Mouse (Mus musculus): ENCODE data around the gene Olfr113. TPM values are rescaled to one million over a fixed set of nuclear protein-coding genes. Genes with fewer than 3 reads are reported as not detected.
"Not testable (repeated sequence)": the region's sequence is repeated elsewhere in the genome, so short reads cannot be mapped to it uniquely, and the experiment has no call there.

The Olfr113 gene
- polyA plus RNA-seq, 1 experiment from 2014 or later = not detected

DNA sequence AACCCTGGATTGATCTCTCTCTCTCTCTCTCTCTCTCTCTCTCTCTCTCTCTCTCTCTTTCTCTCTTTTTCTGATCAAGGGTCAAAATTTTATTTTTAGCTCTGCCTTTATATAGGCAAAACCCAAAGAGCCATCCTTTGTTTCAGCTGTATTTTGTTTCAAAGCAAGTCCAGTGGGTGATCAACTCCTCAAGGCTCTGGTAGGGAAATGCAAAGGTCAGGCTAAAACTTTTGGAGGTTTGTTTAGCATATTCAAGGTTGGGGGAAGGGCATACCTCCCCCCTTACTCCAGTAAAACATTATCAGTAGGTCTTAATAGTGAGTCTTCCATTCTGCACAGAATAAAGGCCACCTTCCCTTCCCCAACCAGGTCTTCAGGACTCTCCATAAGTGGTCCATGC is 42.3 kb downstream of the Olfr113 start:
- no peaks in the 10 kb centered on the region for H3K9me3 ChIP-seq (ENCODE audit: control insufficient read depth, low read length)
- H3K4me2 ChIP-seq = no peak overlapping the region
- H3K9ac ChIP-seq (ENCODE audit: low read depth, low read length) = no peak overlapping the region
- ATAC-seq (replicated peaks; ENCODE audit: low FRiP score) = no peak
- no peaks in the 10 kb centered on the region for H3K36me3 ChIP-seq (ENCODE audit: control insufficient read depth, insufficient read depth, low read length)
- no peaks in the 10 kb centered on the region for H3K27me3 ChIP-seq (replicated peaks; ENCODE audit: control insufficient read depth, insufficient read depth, low read length)
- no peak overlapping the region for H3K27ac ChIP-seq (ENCODE audit: low read depth, low read length)
- DNase-seq (ENCODE audit: low spot score) = no peak
- H3K4me1 ChIP-seq (replicated peaks; ENCODE audit: control insufficient read depth, insufficient read depth, low read length) = no peaks in the 10 kb centered on the region
- no peak overlapping the region for H3K4me3 ChIP-seq (ENCODE audit: low read depth, low read length)

DNA sequence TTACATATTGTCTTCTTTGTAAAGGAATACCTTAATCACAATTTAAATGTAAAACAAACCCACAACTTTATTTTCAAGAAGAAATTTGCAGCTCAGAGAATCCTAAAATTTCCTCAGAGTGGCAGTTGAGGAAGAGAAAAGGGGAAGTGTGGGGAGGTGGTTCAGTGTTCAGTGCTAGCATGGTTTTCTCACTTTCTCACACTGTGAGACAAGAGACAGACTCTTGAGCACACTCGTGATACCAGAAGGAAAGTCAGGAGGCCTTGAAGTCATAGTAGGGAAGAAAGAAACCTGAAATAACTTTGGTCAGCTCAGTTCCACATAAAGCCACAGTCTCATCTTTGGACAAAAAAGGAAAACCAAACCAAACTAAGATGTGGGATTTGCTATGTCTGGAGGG is 52.0 kb downstream of the Olfr113 start:
- not testable (repeated sequence) for H3K27me3 ChIP-seq (replicated peaks; ENCODE audit: control insufficient read depth, insufficient read depth, low read length); ATAC-seq (replicated peaks; ENCODE audit: low FRiP score); H3K9me3 ChIP-seq (ENCODE audit: control insufficient read depth, low read length); DNase-seq (ENCODE audit: low spot score); H3K36me3 ChIP-seq (ENCODE audit: control insufficient read depth, insufficient read depth, low read length); H3K4me1 ChIP-seq (replicated peaks; ENCODE audit: control insufficient read depth, insufficient read depth, low read length); H3K27ac ChIP-seq (ENCODE audit: low read depth, low read length); H3K4me3 ChIP-seq (ENCODE audit: low read depth, low read length); H3K4me2 ChIP-seq; H3K9ac ChIP-seq (ENCODE audit: low read depth, low read length)
- WGBS = 36% methylated on average over 1 of the region's 1 CpGs

DNA sequence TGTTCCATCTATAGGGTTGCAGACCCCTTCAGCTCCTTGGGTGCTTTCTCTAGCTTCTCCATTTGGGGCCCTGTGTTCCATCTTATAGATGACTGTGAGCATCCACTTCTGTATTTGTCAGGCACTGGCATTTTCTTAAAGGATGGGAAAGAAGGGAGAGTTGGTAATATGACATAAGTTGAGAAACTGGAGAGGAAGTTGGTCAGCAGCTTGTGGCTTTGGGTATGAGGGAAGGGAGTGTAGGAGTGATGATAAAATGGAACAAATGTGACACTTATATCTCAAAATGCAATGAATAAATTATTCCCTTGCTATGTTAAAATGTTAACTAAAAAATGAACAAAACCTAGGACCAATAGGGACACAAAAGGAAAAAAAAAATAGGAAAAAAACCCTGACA is 52.9 kb downstream of the Olfr113 start:
- H3K9me3 ChIP-seq (ENCODE audit: control insufficient read depth, low read length); H3K4me1 ChIP-seq (replicated peaks; ENCODE audit: control insufficient read depth, insufficient read depth, low read length); H3K4me2 ChIP-seq; H3K4me3 ChIP-seq (ENCODE audit: low read depth, low read length); DNase-seq (ENCODE audit: low spot score); H3K27ac ChIP-seq (ENCODE audit: low read depth, low read length); H3K27me3 ChIP-seq (replicated peaks; ENCODE audit: control insufficient read depth, insufficient read depth, low read length); ATAC-seq (replicated peaks; ENCODE audit: low FRiP score); H3K9ac ChIP-seq (ENCODE audit: low read depth, low read length); H3K36me3 ChIP-seq (ENCODE audit: control insufficient read depth, insufficient read depth, low read length): not testable (repeated sequence)

Other genes with a start within 250 kb of the Olfr113 start
- not detected in 2 replicates for gene Olfr103, start 238.0 kb downstream of the Olfr113 start, polyA plus RNA-seq (2014; fragmentation: Nextera tagmentation; extraction: Ambion mirVana)
- not detected in 2 replicates for gene Olfr104-ps, start 218.1 kb downstream of the Olfr113 start, polyA plus RNA-seq (2014; fragmentation: Nextera tagmentation; extraction: Ambion mirVana)
- not detected in 2 replicates for gene Olfr105-ps, start 198.6 kb downstream of the Olfr113 start, polyA plus RNA-seq (2014; fragmentation: Nextera tagmentation; extraction: Ambion mirVana)
- gene Olfr106-ps, start 187.3 kb downstream of the Olfr113 start, polyA plus RNA-seq (2014; fragmentation: Nextera tagmentation; extraction: Ambion mirVana) = not detected in 2 replicates
- gene Olfr107, start 178.4 kb downstream of the Olfr113 start, polyA plus RNA-seq (2014; fragmentation: Nextera tagmentation; extraction: Ambion mirVana) = not detected in 2 replicates
- not detected in 2 replicates for gene Olfr108, start 132.2 kb downstream of the Olfr113 start, polyA plus RNA-seq (2014; fragmentation: Nextera tagmentation; extraction: Ambion mirVana)
- not detected in 2 replicates for gene Olfr109, start 118.7 kb downstream of the Olfr113 start, polyA plus RNA-seq (2014; fragmentation: Nextera tagmentation; extraction: Ambion mirVana)
- gene H2-M2, start 94.1 kb downstream of the Olfr113 start, polyA plus RNA-seq (2014; fragmentation: Nextera tagmentation; extraction: Ambion mirVana) = not detected in 2 replicates
- gene Olfr110, start 85.2 kb downstream of the Olfr113 start, polyA plus RNA-seq (2014; fragmentation: Nextera tagmentation; extraction: Ambion mirVana) = not detected in 2 replicates
- not detected in 2 replicates for gene Olfr111, start 69.6 kb downstream of the Olfr113 start, polyA plus RNA-seq (2014; fragmentation: Nextera tagmentation; extraction: Ambion mirVana)
- gene Olfr112, start 8.2 kb downstream of the Olfr113 start, polyA plus RNA-seq (2014; fragmentation: Nextera tagmentation; extraction: Ambion mirVana) = not detected in 2 replicates
- gene Olfr114, start 15.1 kb upstream of the Olfr113 start, polyA plus RNA-seq (2014; fragmentation: Nextera tagmentation; extraction: Ambion mirVana) = not detected in 2 replicates
- gene Olfr115, start 49.4 kb upstream of the Olfr113 start, polyA plus RNA-seq (2014; fragmentation: Nextera tagmentation; extraction: Ambion mirVana) = not detected in 2 replicates
- not detected in 2 replicates for gene Olfr116, start 49.5 kb upstream of the Olfr113 start, polyA plus RNA-seq (2014; fragmentation: Nextera tagmentation; extraction: Ambion mirVana)
- not detected in 2 replicates for gene Olfr117, start 86.1 kb upstream of the Olfr113 start, polyA plus RNA-seq (2014; fragmentation: Nextera tagmentation; extraction: Ambion mirVana)
- not detected in 2 replicates for gene Olfr118, start 89.3 kb upstream of the Olfr113 start, polyA plus RNA-seq (2014; fragmentation: Nextera tagmentation; extraction: Ambion mirVana)
- not detected in 2 replicates for gene Olfr119, start 118.9 kb upstream of the Olfr113 start, polyA plus RNA-seq (2014; fragmentation: Nextera tagmentation; extraction: Ambion mirVana)
- gene Olfr120, start 144.1 kb upstream of the Olfr113 start, polyA plus RNA-seq (2014; fragmentation: Nextera tagmentation; extraction: Ambion mirVana) = not detected in 2 replicates
- not detected in 2 replicates for gene Olfr121, start 171.2 kb upstream of the Olfr113 start, polyA plus RNA-seq (2014; fragmentation: Nextera tagmentation; extraction: Ambion mirVana)
- not detected in 2 replicates for gene Olfr122, start 190.9 kb upstream of the Olfr113 start, polyA plus RNA-seq (2014; fragmentation: Nextera tagmentation; extraction: Ambion mirVana)
- not detected in 2 replicates for gene Olfr123, start 215.9 kb upstream of the Olfr113 start, polyA plus RNA-seq (2014; fragmentation: Nextera tagmentation; extraction: Ambion mirVana)
- gene Olfr124, start 222.2 kb upstream of the Olfr113 start, polyA plus RNA-seq (2014; fragmentation: Nextera tagmentation; extraction: Ambion mirVana) = not detected in 2 replicates

Data from liver, embryonic 11.5 days (tissue).